In genomic region chrX:67821134-67821533, GRCm38 (mm10) we compare ENCODE assay signal across 24 mouse cellular contexts.
DNase-seq lines count a peak whose midpoint lies in the region; ATAC-seq and TF ChIP-seq lines count a peak whose summit lies in the region.
"Had no signal": no experiment of that assay in that cellular context is flagged by ENCODE, and none has a peak within 500 bp of the region (broad histone marks: within the 10 kb centered on the region; RNA-seq: fewer than 3 reads in every experiment).

No protein-coding gene starts in this region.

- no peak overlapping the region for H3K9ac ChIP-seq in liver, postnatal 0 days (replicated peaks)
- no peak overlapping the region for H3K9ac ChIP-seq in liver, embryonic 12.5 days
- H3K9ac ChIP-seq in intestine, embryonic 15.5 days: no peak overlapping the region
- H3K9ac ChIP-seq: forebrain, embryonic 13.5 days; heart, embryonic 12.5 days; heart, embryonic 15.5 days; hindbrain, embryonic 13.5 days had no signal

- no peaks in the 10 kb centered on the region for H3K36me3 ChIP-seq in liver, postnatal 0 days (replicated peaks; ENCODE audit: insufficient read depth, low read length)
- no peaks in the 10 kb centered on the region for H3K36me3 ChIP-seq in liver, embryonic 12.5 days
- H3K36me3 ChIP-seq in intestine, embryonic 15.5 days: no peaks in the 10 kb centered on the region
- H3K36me3 ChIP-seq: forebrain, embryonic 10.5 days; heart, embryonic 12.5 days; heart, embryonic 15.5 days; hindbrain, embryonic 10.5 days; hindbrain, embryonic 13.5 days had no signal

- H3K27me3 ChIP-seq in liver, postnatal 0 days (ENCODE audit: insufficient read depth, low read length): no peaks in the 10 kb centered on the region
- no peaks in the 10 kb centered on the region for H3K27me3 ChIP-seq in liver, embryonic 12.5 days (replicated peaks)
- H3K27me3 ChIP-seq in intestine, embryonic 15.5 days (replicated peaks): no peaks in the 10 kb centered on the region
- H3K27me3 ChIP-seq: forebrain, embryonic 13.5 days; heart, embryonic 12.5 days; heart, embryonic 15.5 days; hindbrain, embryonic 13.5 days had no signal

- TF ChIP-seq CTCF in layer of hippocampus, adult 2 months (conservative IDR thresholded peaks at IDR 0.05): no peak
- TF ChIP-seq CTCF in liver, postnatal 0 days (IDR thresholded peaks at IDR 0.05; ENCODE audit: low read depth): no peak

- peak; percentile 66 for ATAC-seq in liver, postnatal 0 days
- ATAC-seq in liver, embryonic 12.5 days: no peak
- ATAC-seq in intestine, embryonic 15.5 days: peak; percentile 87
- ATAC-seq: activated CD4-positive, CD25-positive, alpha-beta regulatory T cell, adult 4 months; forebrain, embryonic 13.5 days; hindbrain, embryonic 16.5 days had no signal

- H3K9me3 ChIP-seq in liver, postnatal 0 days (ENCODE audit: low read length): no peaks in the 10 kb centered on the region
- H3K9me3 ChIP-seq in liver, embryonic 12.5 days (replicated peaks): no peaks in the 10 kb centered on the region
- H3K9me3 ChIP-seq in intestine, embryonic 15.5 days: no peaks in the 10 kb centered on the region
- H3K9me3 ChIP-seq: forebrain, embryonic 10.5 days; forebrain, embryonic 13.5 days; heart, embryonic 15.5 days; hindbrain, embryonic 10.5 days; hindbrain, embryonic 13.5 days had no signal

- 0 out of 2 replicates have a peak overlapping the region, but pooled peaks have one; percentile 37 for H3K27ac ChIP-seq in layer of hippocampus, adult 2 months
- H3K27ac ChIP-seq in liver, postnatal 0 days (ENCODE audit: low read depth): no peak overlapping the region
- no peak overlapping the region for H3K27ac ChIP-seq in liver, embryonic 12.5 days
- H3K27ac ChIP-seq in intestine, embryonic 15.5 days: no peak overlapping the region
- H3K27ac ChIP-seq: forebrain, embryonic 10.5 days; forebrain, embryonic 13.5 days; heart, embryonic 15.5 days; hindbrain, embryonic 10.5 days; hindbrain, embryonic 13.5 days had no signal

- no peaks in the 10 kb centered on the region for H3K4me1 ChIP-seq in liver, postnatal 0 days (ENCODE audit: insufficient read depth)
- no peaks in the 10 kb centered on the region for H3K4me1 ChIP-seq in liver, embryonic 12.5 days
- H3K4me1 ChIP-seq in intestine, embryonic 15.5 days (replicated peaks): no peaks in the 10 kb centered on the region
- H3K4me1 ChIP-seq: forebrain, embryonic 10.5 days; forebrain, embryonic 13.5 days; heart, embryonic 12.5 days; heart, embryonic 15.5 days; hindbrain, embryonic 10.5 days; hindbrain, embryonic 13.5 days had no signal

- H3K4me2 ChIP-seq in liver, postnatal 0 days (ENCODE audit: low read depth, low read length): no peak overlapping the region
- no peak overlapping the region for H3K4me2 ChIP-seq in liver, embryonic 12.5 days
- H3K4me2 ChIP-seq in intestine, embryonic 15.5 days (replicated peaks): no peak overlapping the region
- H3K4me2 ChIP-seq: forebrain, embryonic 13.5 days; heart, embryonic 12.5 days; heart, embryonic 15.5 days; hindbrain, embryonic 13.5 days had no signal

- TF ChIP-seq EP300 in liver, postnatal 0 days (IDR thresholded peaks at IDR 0.05; ENCODE audit: low read depth): no peak

- 43% methylated on average over 4 of the region's 4 CpGs for WGBS in liver, postnatal 0 days (ENCODE audit: insufficient replicate concordance)
- 63% methylated on average over 4 of the region's 4 CpGs for WGBS in liver, embryonic 12.5 days (ENCODE audit: insufficient replicate concordance)
- 67% methylated on average over 4 of the region's 4 CpGs for WGBS in intestine, embryonic 15.5 days

- DNase-seq in cerebellum, adult 9-11 months: peak; percentile 1
- no peak for DNase-seq in cerebellum, adult 8-10 months
- peak in 1 of 2 experiments; percentile 11 for DNase-seq in layer of hippocampus, adult 2 months (ENCODE audit: low spot score in 2 of 2)
- no peak for DNase-seq in layer of hippocampus, postnatal 10 days (ENCODE audit: low spot score in 2 of 2)
- no peak for DNase-seq in liver, postnatal 0 days
- no peak for DNase-seq in c-Kit-positive CD71-positive TER-119-positive erythroid progenitor cells, embryonic 14.5 days (ENCODE audit: low spot score)
- DNase-seq: adrenal gland, adult 8-10 months; adrenal gland, postnatal 25 days; cerebellum, adult 11 months; cerebellum, postnatal 14 days; gastrocnemius, postnatal 25 days; heart, adult 18-20 months; heart, postnatal 10 days; heart, postnatal 36 days had no signal

- H3K4me3 ChIP-seq in layer of hippocampus, adult 2 months: no peak overlapping the region
- H3K4me3 ChIP-seq in liver, postnatal 0 days (ENCODE audit: low read depth, low read length): no peak overlapping the region
- no peak overlapping the region for H3K4me3 ChIP-seq in liver, embryonic 12.5 days
- no peak overlapping the region for H3K4me3 ChIP-seq in intestine, embryonic 15.5 days (replicated peaks)
- H3K4me3 ChIP-seq: forebrain, embryonic 10.5 days; forebrain, embryonic 13.5 days; heart, embryonic 12.5 days; heart, embryonic 15.5 days; hindbrain, embryonic 10.5 days; hindbrain, embryonic 13.5 days had no signal
